Mouse (Mus musculus): ENCODE data around the gene Myrf.

Myrf gene

DNA sequence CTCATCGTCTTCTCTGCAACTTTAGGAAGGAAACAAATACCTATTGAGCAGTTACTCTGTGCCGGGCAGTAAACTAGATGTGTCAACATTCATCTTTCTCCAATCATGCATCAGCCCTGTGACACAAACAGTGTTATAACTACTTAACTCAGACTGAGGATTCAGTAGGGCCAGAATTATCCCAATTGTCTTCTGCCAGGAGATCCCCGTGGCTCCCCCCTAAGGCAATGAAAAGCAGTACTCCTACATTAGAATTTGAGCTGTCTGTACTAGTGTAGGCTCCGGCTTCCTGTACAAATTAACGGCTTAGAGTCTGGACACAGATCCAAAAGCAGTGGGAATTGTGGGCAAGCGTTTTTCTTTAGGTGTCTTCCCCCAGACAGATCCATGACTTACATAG, 35.5 kb downstream of the Myrf start:
- no peak for DNase-seq (ENCODE audit: low read depth)

DNA sequence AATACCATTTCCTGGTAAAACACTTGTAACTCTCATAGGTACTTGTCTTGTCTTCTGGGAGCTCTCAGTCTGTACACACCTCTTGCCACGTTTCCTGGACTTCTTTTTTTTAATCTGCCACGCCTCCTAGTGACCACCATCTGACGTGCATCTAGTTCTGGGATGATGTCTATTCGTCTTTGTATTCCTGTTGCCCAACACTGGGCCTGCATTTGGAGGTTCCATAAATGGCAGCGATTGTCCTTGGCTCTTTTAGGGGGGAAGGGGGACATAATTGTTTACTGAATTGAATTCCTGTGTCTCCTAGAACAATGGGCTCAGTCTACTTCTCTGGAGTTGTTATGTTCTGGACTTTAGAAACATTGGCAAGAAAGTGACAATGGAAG, 35.9 kb downstream of the Myrf start:
- DNase-seq (ENCODE audit: low read depth) = peak; percentile 65

DNA sequence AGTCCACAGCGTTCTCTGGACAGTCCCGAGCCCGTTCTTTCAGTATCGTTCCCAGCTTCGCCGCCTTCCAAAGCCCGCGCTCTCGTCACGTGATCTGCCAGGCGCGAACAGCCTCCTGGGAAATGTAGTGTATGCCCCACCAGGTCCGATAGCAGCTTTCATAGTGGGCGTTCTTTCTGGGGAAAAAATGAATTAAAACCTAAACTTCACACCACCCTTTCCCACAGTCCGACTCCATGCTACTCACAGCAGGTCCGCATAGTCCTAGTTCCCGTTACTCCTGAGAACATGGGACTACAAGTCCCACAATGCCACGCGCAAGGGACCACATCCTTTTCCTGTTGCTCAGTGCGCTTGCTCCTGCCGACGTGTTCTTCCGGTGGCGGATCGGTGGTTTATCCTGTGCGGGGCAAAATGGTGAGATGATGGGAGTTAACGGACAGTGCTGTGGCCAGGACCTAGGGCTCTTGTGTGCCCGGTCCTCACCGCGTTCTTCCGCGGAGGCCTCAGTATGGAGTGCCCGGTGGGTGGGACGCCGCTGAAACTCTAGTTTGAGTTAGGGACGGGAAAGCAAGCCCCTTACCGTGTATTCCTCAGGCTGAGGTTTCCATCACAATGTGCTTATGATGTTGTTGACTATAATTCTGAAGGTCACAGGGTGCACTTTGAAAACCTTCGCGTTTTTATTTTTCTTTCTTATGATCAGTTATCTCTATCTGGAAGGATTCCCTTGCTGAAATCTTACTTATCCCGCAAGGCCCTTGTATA, 36.5 kb downstream of the Myrf start, which contains the start of the genes Tmem258 and Fen1:
Tmem258 (plus strand) TSS at position 167 of the 768 bp plus-strand sequence.
Fen1 (minus strand) TSS at position 322 of the 768 bp plus-strand sequence.
- DNase-seq (ENCODE audit: low read depth) = peak; percentile 81

DNA sequence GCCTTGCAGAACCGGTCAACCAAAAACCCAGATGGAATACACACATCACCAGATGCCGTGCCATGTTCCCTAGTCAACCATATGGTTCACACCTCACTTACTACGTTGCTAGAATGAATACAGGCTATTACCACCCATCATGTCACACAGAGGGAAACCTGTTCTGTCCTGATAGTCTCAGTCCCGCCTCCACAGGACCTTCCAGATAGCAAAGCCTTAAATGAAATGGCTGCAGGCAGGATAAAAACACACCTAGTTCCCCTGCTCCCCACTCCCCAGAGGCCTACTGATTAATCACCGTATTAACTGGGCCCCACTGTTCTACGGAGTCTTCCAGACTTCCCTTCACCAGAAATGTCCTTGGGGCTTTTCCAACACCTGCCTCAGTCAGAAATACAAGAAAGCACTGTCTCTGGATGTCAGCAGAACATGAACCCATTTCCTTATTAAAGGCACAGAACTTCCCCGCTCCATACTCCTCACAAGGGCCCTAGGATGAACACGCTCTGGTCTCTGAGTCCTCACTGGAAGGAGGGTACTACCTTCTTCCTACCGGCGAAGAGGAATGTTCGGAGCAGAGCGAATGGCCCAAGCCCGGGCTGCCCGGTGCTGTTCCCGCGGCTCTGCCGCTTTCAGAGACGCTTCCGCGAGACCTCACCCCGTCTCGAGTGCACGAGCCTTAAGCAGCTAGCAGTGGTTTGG, 37.3 kb downstream of the Myrf start:
- DNase-seq (ENCODE audit: low read depth) = peak; percentile 86

DNA sequence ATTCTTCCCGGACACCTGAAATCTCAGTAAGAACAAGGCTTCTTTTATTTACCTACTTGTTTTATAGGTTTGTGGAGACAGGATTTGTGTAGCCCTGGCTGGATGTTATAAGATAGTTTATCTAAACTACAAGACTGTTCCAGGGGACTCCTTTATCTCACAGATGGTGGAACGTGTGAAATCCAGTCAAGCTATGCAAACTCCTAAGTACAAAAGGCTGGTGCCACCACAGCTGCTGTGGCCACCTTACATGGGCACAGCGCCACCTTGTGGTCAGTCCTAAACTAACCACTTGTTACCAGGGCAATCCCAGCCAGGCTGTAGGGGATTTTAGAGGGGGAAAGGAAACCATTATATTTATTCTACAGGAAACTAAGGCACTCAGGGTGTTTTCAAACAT, 41.8 kb downstream of the Myrf start:
- peak; percentile 78 for DNase-seq (ENCODE audit: low read depth)

DNA sequence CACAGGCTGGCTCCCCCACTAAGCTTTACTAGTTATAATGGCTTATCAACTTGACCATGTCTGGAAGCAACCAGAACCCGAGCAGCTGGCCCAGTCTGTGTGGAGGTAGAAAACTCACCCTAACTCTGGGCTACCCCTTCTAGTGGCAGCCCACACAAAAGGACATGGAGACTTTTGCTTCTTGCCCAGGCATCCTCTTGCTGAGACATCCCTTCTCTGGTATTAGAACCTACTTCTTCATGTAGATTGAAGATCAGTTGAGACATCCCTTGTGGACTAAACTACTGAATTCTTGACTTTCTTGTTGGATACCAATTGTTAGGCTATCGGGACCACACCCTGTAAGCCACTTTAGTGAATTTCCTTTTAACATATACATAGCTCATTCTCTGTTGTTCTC, 42.3 kb downstream of the Myrf start:
- no peak for DNase-seq (ENCODE audit: low read depth)

DNA sequence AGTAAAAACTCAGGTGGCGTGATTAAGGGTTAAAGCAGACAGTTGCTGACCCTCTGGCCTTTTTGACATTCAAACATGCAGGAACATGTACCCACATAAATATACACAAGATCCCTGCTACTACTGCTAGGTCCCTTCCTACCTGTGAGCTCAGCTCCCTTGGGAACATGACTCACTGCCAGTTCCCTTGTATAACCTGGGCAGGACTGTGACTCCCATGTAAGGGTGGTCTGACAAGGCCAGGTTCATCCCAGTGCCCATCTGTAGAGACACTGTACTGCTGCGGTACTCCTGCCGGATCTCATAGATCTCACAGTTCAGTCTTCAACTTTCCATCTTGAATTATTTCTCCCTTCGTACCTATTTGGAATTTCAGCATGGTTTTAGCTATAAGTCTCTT, 43.4 kb downstream of the Myrf start:
- DNase-seq (ENCODE audit: low read depth) = no peak

DNA sequence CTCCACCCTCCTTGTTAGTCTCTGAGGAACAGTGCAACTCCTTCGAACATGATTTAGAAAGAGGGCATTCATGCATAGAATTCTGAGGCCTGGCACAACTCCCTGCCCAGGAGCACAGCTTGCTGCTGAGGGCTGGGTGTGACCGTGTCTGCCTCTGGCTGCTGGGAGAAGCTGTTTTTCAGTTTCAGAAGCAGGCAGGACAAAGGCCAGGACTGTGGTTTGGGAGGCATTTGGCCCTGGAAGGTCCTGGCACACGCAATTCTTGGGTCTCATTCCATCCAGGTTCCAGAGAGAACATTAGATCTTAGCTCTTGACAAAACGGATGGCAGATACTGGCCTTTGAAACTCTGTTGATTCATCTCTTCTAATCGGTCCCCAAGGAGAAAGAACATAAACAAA, 45.3 kb downstream of the Myrf start:
- DNase-seq (ENCODE audit: low read depth) = no peak

DNA sequence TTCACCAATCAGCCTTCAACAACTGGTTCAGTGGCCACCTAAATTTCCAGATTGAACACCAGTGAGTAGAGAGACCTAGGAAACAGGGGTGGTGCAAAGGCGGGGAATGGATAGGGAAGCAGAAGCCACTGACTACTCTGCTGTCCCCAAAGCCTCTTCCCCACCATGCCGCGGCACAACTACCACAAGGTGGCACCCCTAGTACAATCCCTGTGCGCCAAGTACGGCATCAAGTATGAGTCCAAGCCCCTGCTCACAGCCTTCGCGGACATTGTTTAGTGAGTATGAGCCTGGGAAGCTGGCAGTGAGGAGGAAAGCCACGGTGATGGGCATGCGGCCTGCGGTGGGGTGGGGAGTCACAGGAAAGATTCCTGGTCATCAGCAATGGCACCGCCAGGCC, 46.2 kb downstream of the Myrf start:
- no peak for DNase-seq (ENCODE audit: low read depth)

DNA sequence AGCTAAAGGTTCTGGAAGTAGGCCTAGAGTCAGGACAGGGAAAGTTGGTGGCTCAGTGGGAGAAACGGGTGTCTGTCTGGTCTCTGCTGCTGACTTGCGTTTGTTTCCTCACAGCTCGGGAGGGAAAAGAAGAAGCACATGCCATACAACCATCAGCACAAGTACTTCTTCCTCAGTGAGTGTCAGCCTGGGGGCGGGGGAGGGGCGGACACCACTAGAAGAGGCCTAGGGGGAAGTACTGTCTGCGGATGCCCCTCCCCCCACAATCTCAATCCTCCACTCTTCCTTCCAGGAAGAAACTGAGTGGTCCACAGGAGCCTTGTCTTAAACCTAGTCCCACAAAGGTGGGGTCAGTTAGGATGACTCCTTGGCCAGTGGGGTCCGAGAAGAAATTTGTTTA, 49.2 kb downstream of the Myrf start:
- no peak for DNase-seq (ENCODE audit: low read depth)

DNA sequence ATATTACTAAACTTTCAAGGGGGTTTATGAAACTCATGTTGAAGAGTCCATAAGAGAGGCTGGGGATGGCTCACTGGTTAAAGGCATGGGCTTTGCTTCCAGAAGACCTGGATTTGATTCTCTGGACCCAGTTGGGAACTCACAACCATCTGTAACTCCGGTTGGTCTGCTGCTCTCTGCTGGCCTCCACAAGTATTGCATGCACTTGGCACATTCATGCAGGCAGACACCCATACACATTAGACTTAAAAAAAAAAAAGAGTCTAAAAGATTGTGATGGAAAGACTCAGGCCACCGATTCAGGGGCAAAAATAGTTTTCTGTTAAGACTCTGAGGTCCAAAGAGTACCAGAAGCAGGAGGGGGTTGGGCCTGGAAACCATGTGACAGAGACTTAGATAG, 49.8 kb downstream of the Myrf start:
- peak; percentile 73 for DNase-seq (ENCODE audit: low read depth)

DNA sequence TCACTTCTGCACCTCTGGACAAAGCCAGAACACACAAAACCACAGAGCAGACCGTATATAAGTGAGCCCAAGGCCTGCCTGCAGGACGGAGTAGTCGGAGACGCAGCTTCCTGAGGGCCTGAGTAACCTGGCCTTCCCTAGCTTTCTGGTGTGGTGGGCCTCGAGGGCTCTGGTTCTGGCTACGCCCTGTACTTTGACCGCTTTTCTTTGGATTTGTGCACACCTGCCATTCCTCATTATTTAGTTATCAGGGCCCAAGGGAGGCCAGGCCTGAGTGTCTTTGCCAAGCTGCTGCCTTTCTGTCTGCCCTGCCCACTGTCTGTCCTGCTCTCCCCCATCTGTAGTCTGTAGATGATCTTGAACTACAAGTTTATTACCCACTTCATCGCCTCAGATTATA, 50.6 kb downstream of the Myrf start:
- no peak for DNase-seq (ENCODE audit: low read depth)

DNA sequence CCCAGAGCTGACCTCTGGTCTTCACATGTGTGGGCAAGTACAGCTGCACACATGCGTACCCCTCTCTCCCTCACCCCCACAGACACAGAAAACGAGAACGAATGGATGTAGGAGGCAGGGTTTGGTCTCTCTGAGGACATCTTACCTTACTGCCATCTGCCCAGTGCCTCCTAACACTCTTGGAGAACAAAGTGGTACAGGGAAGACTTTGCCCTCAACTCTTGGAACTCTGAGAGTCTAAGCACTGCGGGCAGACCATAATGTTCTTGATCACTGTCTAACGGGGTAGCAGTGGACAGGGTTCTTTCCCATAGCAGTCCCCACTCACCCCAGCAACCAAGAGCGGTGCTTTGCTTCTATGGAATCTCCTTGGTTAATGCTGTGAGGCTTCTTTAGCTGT, 51.5 kb downstream of the Myrf start:
- DNase-seq (ENCODE audit: low read depth) = no peak

DNA sequence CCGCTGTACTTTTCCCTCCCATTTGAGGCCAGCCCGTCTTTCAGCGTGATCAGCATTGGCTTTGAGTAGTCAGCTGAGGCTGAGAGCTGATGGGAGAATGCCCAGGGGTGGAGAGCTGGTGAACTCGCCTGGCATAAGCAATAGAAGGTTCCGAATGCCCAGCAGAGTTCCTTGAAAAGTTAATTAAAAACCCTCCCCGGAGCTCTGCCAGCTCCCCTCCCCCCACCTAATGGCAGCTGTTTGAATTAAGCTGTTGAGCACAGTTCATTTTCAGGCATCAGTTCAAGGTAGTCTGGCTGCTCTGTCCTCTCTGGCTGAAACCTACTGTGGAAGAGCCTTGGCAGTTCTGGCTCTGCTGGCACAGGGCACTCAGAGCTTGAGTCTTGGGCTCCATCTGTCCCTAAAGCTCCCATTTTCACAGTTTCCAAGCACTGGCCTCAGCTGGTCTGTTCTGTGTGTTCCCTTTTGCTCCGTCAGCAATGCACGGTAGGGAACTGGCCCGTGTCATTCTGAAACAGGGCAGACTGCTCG, 52.2 kb downstream of the Myrf start:
- DNase-seq (ENCODE audit: low read depth) = no peak

DNA sequence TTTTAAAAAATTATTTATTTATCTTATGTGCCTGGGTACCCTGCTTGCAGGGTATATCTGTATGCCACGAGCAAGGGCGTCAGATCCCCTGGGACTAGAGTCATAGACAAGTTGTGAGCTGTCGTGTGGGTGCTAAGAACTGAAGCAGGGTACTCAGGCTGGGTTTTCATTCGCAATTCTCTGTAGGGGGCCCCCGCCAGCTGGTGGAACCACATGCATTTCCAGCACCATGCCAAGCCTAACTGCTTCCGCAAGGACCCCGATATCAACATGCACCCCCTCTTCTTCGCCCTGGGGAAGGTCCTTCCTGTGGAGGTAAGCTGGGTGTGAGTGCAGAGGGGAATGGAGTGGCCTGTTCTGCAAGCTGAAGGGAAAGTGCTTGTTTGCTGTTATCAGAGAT, 54.0 kb downstream of the Myrf start:
- DNase-seq (ENCODE audit: low read depth) = no peak

DNA sequence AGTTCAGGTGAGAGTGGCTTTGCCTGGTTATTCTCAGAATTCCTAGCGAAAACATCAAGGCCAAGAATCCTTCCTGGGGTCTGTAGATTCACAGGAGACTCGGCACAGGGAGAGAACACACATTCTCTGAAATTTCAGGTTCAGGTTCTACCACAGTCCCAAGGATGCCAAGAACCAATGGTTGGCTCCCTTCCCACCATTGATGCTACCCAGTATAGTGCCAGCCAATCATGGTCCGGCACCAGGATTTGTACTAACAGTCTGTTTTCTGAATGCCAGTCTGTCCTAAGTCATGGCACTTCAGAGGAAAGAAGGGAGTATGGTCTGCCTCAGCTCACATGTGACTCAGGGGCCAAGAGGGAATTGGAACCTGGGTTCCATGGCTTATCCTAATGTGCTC, 54.7 kb downstream of the Myrf start:
- DNase-seq (ENCODE audit: low read depth) = no peak

DNA sequence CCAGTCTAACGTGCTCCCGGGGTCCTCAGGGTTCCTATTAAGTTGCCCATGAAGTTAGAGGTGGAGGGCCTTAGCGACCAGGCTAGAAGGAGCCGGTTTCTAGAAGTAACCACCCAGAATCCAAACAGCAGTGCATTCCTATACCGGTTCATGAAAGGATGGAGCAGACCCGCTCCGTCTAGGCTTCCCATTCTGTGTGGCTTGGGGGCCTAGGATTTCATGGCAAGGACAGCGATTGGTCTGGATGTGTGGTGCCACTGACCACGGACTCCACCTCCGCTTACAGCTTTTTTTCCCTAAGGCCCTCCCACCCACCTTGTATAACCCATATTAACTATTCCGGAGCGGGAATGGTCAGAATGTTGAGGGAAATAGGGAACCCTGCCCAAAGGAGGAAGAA, 56.5 kb downstream of the Myrf start:
- no peak for DNase-seq (ENCODE audit: low read depth)

DNA sequence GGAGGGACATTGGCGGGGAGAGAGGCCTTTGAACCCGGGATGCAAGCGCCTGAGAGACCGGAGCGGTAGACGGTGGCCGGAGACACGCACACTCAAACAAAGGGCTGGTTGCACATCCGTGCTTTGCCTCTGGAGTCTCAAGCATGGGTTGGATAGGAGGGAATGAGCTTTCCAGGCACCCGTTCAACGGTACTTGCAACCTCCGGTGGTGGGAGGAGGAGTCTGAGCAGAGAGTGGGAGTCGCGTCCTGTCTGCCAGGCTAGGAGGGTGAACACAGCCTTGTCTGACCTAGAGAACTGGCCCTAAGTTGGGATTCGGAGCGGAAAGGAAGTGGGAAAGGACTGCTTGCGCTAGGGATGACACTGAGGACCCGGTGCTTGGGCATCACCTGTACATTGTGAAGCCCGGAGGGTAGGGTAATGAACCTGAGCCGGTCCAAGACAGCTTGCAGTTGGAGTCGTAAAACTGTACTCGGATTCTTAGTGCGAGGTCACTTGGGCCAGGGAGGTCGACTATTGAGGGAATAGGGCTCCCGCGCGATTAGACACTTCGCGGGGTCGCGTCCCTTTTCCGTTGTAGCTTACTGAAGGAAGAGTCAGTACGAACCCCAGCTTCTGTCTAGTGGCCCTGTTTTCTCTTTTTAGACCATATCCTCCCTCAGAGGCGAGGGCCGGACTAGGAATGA, 57.1 kb downstream of the Myrf start:
- DNase-seq (ENCODE audit: low read depth) = no peak

DNA sequence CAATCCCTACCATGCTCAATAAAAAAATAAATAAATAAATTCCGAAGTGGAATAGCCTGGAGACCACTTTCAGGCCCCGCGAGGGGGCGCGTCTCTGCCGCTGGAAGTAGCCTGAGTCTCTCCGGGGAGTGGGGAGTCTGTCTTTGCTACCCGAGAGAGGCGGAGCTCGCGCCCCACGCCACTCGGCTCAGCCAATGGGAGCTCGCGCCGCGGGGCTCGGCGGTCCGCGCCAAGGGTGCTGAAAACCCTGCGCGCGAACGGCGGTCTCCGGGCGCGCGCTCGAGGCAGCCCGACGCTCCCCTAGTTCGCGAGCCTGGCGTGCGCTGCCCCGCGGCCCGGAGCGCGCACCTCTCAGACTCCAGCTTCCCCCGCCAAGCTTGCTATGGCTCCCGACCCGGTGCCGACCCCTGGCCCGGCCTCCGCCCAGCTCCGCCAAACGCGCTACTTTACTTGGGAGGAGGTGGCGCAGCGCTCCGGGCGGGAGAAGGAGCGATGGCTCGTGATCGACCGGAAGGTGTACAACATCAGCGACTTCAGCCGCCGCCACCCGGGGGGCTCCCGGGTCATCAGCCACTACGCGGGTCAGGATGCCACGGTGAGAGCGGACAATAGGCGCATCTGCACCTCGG, 57.8 kb downstream of the Myrf start, which contains the start of gene Fads1:
Fads1 (plus strand) TSS at position 219 of the 629 bp plus-strand sequence.
- DNase-seq (ENCODE audit: low read depth) = peak; percentile 89

DNA sequence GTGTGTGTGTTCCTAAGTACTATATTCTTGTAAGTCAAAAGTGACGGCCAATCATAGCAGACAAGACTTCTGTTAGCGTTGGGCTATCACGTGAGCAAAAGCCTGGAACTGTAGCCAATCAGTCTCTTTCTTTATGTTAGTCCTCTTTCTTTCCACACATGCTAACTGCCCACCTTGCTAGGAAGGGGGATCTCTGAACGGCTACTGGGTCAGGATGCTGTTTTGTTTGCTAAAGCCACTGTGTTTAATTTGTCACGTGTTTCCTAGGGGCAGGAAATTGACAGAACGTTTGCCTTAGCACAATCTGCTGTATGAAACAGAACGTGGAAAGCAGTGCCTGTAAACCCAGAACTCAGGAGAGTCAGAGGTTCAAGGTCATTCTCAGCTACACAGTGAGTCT, 58.4 kb downstream of the Myrf start:
- no peak for DNase-seq (ENCODE audit: low read depth)

DNA sequence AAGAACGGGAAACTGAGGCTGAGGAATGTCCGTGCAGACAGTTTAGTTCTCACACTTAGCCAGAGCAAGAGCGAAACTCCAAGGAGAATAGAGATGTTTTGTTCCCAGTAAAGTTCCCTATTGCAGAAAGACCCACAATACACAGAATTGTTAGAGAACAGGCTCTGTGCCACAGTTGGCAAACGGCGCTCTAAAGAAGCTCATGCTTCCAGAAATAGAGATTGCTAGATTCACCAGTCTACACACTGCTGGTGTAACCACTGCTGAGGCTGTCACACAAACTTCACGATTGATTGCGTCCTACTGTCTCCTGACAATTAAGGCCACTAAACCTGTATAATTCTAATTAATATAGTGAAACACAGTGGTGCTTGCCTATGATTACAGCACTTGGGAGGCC, 59.3 kb downstream of the Myrf start:
- DNase-seq (ENCODE audit: low read depth) = no peak

DNA sequence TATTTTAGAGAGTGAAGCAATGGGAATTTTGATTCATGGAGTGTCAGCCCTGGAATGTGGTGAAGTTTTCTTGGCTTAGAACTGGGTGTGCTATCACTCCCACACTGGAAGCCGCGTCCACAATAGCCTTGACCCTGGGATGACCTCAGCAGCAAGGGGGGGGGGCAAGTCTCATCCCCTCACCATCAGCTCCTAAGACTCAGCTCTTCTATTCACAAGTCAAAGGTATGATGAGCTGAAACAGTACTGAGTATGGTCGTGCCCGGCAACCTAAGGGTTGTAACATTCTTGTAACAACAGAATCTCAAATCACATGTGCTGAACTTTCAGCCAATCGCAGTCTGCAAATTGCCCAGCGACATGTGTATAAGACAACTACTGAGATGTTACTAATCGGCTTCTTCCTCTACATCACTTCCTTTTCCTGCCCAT, 63.6 kb downstream of the Myrf start:
- no peak for DNase-seq (ENCODE audit: low read depth)
